Mouse (Mus musculus): ENCODE measurements around the gene Rin2.

DNA sequence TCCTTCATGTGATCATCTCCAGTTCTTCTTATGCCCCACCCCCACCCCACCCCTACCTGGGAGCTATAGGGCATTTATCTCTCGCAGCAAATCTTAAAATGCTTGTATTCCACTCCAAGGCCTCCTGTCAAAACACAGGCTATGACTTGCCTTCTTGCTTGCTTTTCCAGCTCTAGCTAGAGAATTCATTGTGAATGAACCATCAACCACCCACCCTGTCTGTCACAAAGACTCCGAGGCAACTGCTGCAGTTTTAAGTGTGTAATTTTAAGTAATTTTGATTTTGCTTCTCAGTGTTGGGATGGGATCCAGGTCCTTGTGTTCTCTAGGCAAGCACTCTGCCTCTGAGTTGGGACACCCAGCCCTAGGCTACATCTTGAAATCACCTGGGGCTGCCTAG, 215.6 kb downstream of the Rin2 start:
- no peak for TF ChIP-seq CTCF (IDR thresholded peaks at IDR 0.05; ENCODE audit: control insufficient read depth, insufficient read depth, low read length)
- no peak for TF ChIP-seq POLR2A (IDR thresholded peaks at IDR 0.05; ENCODE audit: borderline replicate concordance, control insufficient read depth, low read depth, low read length)
